Mouse (Mus musculus) c-Kit-positive CD71-positive TER-119-positive erythroid progenitor cells, embryonic 14.5 days (primary cell): ENCODE measurements at regions not wholly inside any gene's neighbourhood (a gene's known extent, or its start where the extent isn't known, plus 50 kb on each side); places are given as distances from the start of the nearest gene placed in this dataset.

Experiments used
- DNase-seq: peaks from one replicate; pipeline ENCODE4 v3.0.0-alpha.2; 2013; ENCODE audit warnings: low spot score

- peak; percentile 12 for DNase-seq
Measured at GRCm38 (mm10) chr15:30029257-30029899, 143.0 kb upstream of the Ctnnd2 start.

GRCm38 (mm10) chr15:30035367-30035766 is 137.0 kb upstream of the Ctnnd2 start:
- DNase-seq: no peak

- no peak for DNase-seq
Measured at GRCm38 (mm10) chr15:30050851-30051250, 121.5 kb upstream of the Ctnnd2 start.

GRCm38 (mm10) chr15:30059808-30060207 is 112.6 kb upstream of the Ctnnd2 start:
- no peak for DNase-seq

- DNase-seq: no peak
Measured at GRCm38 (mm10) chr15:30060505-30061342, 111.7 kb upstream of the Ctnnd2 start.

GRCm38 (mm10) chr15:30071668-30072067 is 100.7 kb upstream of the Ctnnd2 start:
- no peak for DNase-seq

GRCm38 (mm10) chr15:30072301-30072700 is 100.1 kb upstream of the Ctnnd2 start:
- DNase-seq: no peak

- DNase-seq: no peak
Measured at GRCm38 (mm10) chr15:30087120-30087519, 85.3 kb upstream of the Ctnnd2 start.

- DNase-seq: no peak
Measured at GRCm38 (mm10) chr15:30122061-30122460, 50.3 kb upstream of the Ctnnd2 start.
